Mouse (Mus musculus) ES-E14 (cell line): ENCODE results near the gene Hnrnpl. TPM values are rescaled to one million over a fixed set of nuclear protein-coding genes. Genes with fewer than 3 reads are reported as not detected.

ENCODE experiments used
- DNase-seq: peaks from one replicate; pipeline ENCODE4 v3.0.0-alpha.2; 2013; ENCODE audit warnings: low read depth, low spot score
- H3K27ac ChIP-seq: 2 replicates; pipeline ENCODE4 v1.5.1; 2012; ENCODE audit warnings: low read depth, mild to moderate bottlenecking, low read length, moderate library complexity, mixed read lengths; ENCODE audit not compliant: poor library complexity, insufficient read depth, severe bottlenecking
- H3K36me3 ChIP-seq: 2 replicates; pipeline ENCODE4 v1.6.1; 2012; ENCODE audit warnings: mild to moderate bottlenecking, low read length, moderate library complexity, mixed read lengths; ENCODE audit not compliant: control insufficient read depth, poor library complexity, insufficient read depth, severe bottlenecking
- H3K4me1 ChIP-seq, 2 experiments: fragments of 150-350 bp in 1 of 2; sonication (generic) in 1 of 2; 2 replicates each; pipeline ENCODE4 v1.6.1; 2012; ENCODE audit warnings: low read length in 2 of 2, mild to moderate bottlenecking in 1 of 2, mixed read lengths in 1 of 2; ENCODE audit not compliant: control insufficient read depth in 2 of 2, insufficient read depth in 2 of 2, poor library complexity in 1 of 2
- H3K4me3 ChIP-seq, 2 experiments: fragments of 150-350 bp in 1 of 2; sonication (generic) in 1 of 2; 2 replicates each; pipeline ENCODE4 v1.5.1; 2012; ENCODE audit warnings: low read length in 2 of 2, low read depth in 1 of 2, mild to moderate bottlenecking in 1 of 2, mixed read lengths in 1 of 2; ENCODE audit not compliant: insufficient read depth in 1 of 2, poor library complexity in 1 of 2, severe bottlenecking in 1 of 2
- H3K9ac ChIP-seq: 2 replicates; pipeline ENCODE4 v1.6.1; 2012; ENCODE audit warnings: low read depth, mild to moderate bottlenecking, low read length, mixed read lengths; ENCODE audit not compliant: poor library complexity, insufficient read depth, severe bottlenecking
- H3K9me3 ChIP-seq: fragments of 150-350 bp; sonication (generic); 2 replicates; pipeline ENCODE4 v1.6.1; 2012; ENCODE audit warnings: low read depth, mild to moderate bottlenecking, low read length; ENCODE audit not compliant: control insufficient read depth, insufficient read depth
- CHD2 ChIP-seq: IDR thresholded peaks from 2 replicates; pipeline ENCODE4 v1.6.1; 2014; ENCODE audit warnings: mild to moderate bottlenecking, low read depth, low read length, inconsistent platforms
- HCFC1 ChIP-seq: IDR thresholded peaks from 2 replicates; pipeline ENCODE4 v1.6.1; 2012; ENCODE audit warnings: low read length, inconsistent platforms, borderline replicate concordance; ENCODE audit not compliant: insufficient read depth
- MAFK ChIP-seq: IDR thresholded peaks from 2 replicates; pipeline ENCODE4 v1.6.1; 2014; ENCODE audit warnings: mild to moderate bottlenecking, low read depth, low read length, inconsistent platforms; ENCODE audit not compliant: insufficient read depth
- ZC3H11A ChIP-seq: IDR thresholded peaks from 2 replicates; pipeline ENCODE4 v1.6.1; 2012; ENCODE audit warnings: low read depth, mild to moderate bottlenecking, inconsistent platforms, low read length, borderline replicate concordance
- ZNF384 ChIP-seq: IDR thresholded peaks from 2 replicates; pipeline ENCODE4 v1.6.1; 2012; ENCODE audit warnings: low read depth, low read length, inconsistent platforms
- in situ Hi-C, 2 experiments: fragments of 600-800 bp; cut with MboI; formaldehyde crosslinking; loops; one replicate each; pipeline ENCODE4 v1.15.1; 2025; ENCODE audit warnings: low sequenced_read_pairs in 2 of 2, inconsistent platforms in 1 of 2; ENCODE audit not compliant: unreplicated experiment in 2 of 2
- total RNA-seq: library from RNA; depleted of rRNA; stranded (reverse); fragments of 300-350 nt; gene quantifications from 2 replicates; pipeline ENCODE4 v1.2.3, GENCODE M21; 2012

The Hnrnpl gene
- total RNA-seq, 1 experiment = 464 TPM

GRCm38 (mm10) chr7:28833723-28834347 is 25.5 kb downstream of the Hnrnpl start, which contains the start of gene Lgals4:
Gene Lgals4, plus strand, starts transcription at chr7:28833854.
- in situ Hi-C loops = no loop called here
- H3K9me3 ChIP-seq = no peaks in the 10 kb centered on the region
- no peak within 1 kb of the TSS for H3K9ac ChIP-seq
- H3K4me1 ChIP-seq = no peaks in the 10 kb centered on the region
- H3K27ac ChIP-seq = no peak within 1 kb of the TSS
- H3K36me3 ChIP-seq = peaks cover 13% of the 10 kb centered on the region
- no peak for DNase-seq
- TF ChIP-seq CHD2 (no peak), HCFC1 (no peak), MAFK (no peak), ZC3H11A (no peak)
- H3K4me3 ChIP-seq = no peak within 1 kb of the TSS

- TF ChIP-seq MAFK (no peak), ZNF384 (no peak), CHD2 (no peak), ZC3H11A (no peak), HCFC1 (no peak)
These were observed 28.6 kb downstream of the Hnrnpl start for GRCm38 (mm10) chr7:28836936-28837335.

GRCm38 (mm10) chr7:28838331-28838730 is 30.0 kb downstream of the Hnrnpl start:
- Histone ChIP-seq H3K9me3 (no peaks in the 10 kb centered on the region), H3K4me3 (no peak overlapping the region), H3K36me3 (no peaks in the 10 kb centered on the region), H3K9ac (no peak overlapping the region; the same call in 1 of the 2 replicates), H3K4me1 (no peaks in the 10 kb centered on the region), H3K27ac (no peak overlapping the region)
- DNase-seq = no peak
- TF ChIP-seq HCFC1 = no peak
- TF ChIP-seq ZNF384 = no peak
- no peak for TF ChIP-seq MAFK
- in situ Hi-C loops = no loop called here

More at GRCm38 (mm10) chr7:28836936-28837335, 28.6 kb downstream of the Hnrnpl start:
- Histone ChIP-seq H3K9ac (no peak overlapping the region), H3K4me3 (no peak overlapping the region), H3K9me3 (no peaks in the 10 kb centered on the region), H3K27ac (no peak overlapping the region), H3K36me3 (no peaks in the 10 kb centered on the region), H3K4me1 (no peaks in the 10 kb centered on the region)
- no peak for DNase-seq
- in situ Hi-C loops = no loop called here

GRCm38 (mm10) chr7:28847273-28847672 is 38.9 kb downstream of the Hnrnpl start:
- in situ Hi-C loops = no loop called here
- DNase-seq = no peak
- TF ChIP-seq ZNF384 = no peak
- TF ChIP-seq MAFK = no peak
- TF ChIP-seq ZC3H11A = no peak
- no peak for TF ChIP-seq CHD2
- H3K9me3 ChIP-seq = no peaks in the 10 kb centered on the region
- H3K36me3 ChIP-seq = no peaks in the 10 kb centered on the region
- no peaks in the 10 kb centered on the region; a peak in 1 of 4 replicates for H3K4me1 ChIP-seq
- H3K9ac ChIP-seq = no peak overlapping the region
- H3K27ac ChIP-seq = no peak overlapping the region
- no peak overlapping the region for H3K4me3 ChIP-seq

GRCm38 (mm10) chr7:28849700-28850236 is 41.4 kb downstream of the Hnrnpl start:
- in situ Hi-C loops = no loop called here
- no peak for DNase-seq
- no peak overlapping the region for H3K4me3 ChIP-seq
- no peak overlapping the region for H3K27ac ChIP-seq
- no peaks in the 10 kb centered on the region for H3K36me3 ChIP-seq
- no peaks in the 10 kb centered on the region for H3K9me3 ChIP-seq
- H3K9ac ChIP-seq = no peak overlapping the region
- no peaks in the 10 kb centered on the region; a peak in 1 of 4 replicates for H3K4me1 ChIP-seq
- no peak for TF ChIP-seq CHD2
- TF ChIP-seq MAFK = no peak
- TF ChIP-seq ZNF384 = no peak
- TF ChIP-seq ZC3H11A = no peak
